Mouse (Mus musculus): Measurements from ENCODE around the gene Letm1. TPM values are rescaled to one million over a fixed set of nuclear protein-coding genes. Genes with fewer than 3 reads are reported as not detected.

Letm1 gene
- total RNA-seq (2021) (100 to 1,000 TPM; 125 to 156 TPM), polyA plus RNA-seq (2012; rRNA removed) (116 and 149 TPM in 2 replicates)
- long read RNA-seq, full-length matches to known transcripts, result 209 of 233 reads
- long read RNA-seq, partial matches to known transcripts, result 13 of 233 reads
- long read RNA-seq, other reads (novel, unspliced or antisense), result 11 of 233 reads

DNA sequence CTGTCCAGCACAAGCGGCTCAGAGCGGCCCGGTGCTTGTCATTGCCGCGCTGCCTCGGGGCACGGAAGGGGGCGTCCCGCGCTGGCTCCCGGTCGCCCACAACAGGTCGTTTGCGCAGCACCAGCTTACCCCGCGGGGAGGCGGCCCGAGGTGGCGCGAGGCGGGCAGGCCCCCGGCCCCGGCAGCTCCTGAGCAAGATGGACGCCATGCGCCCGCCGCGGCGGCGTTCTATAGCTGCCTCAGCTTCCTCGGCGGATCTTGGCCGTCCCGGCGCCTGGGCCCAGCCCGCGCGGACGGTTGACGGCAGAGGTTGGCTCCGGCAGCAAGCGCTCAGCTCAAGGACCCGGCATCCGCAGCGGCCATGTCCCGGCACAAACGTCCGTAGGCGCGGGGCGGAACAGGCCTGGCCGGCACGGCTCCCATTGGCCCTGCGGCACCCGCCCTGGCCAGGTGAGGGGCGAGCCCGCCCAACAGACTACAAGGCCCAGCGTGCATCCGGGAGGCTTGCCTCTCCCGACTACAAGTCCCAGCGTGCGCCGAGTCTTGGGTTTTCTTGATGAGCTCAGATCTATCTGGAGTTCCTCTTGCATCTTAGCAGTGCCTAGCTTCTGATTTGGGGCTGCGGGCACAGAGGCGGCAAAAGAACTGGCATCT is at the start of gene Letm1:
Gene Letm1, minus strand, starts transcription at position 473 of the 654 bp plus-strand sequence.
- peak; percentile 97 for DNase-seq

DNA sequence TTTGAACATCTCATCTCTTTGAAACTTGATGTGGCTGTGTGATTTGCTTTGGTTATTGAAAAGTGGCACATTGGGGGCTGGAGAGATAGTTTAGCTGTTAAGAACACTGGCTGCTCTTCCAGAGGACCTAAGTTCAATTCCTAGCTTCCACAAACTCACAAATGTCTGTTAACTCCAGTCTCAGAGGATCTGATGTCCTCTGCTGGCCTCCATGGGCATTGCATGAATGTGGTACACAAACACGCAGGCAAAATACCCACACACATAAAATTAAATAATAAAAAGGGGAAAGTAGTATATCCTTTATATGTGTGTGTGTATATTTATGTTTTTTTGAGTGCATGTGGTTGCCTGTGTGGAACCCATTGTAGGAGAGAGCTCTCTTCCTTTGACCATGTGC is 48.2 kb upstream of the Letm1 start:
- DNase-seq, result no peak

DNA sequence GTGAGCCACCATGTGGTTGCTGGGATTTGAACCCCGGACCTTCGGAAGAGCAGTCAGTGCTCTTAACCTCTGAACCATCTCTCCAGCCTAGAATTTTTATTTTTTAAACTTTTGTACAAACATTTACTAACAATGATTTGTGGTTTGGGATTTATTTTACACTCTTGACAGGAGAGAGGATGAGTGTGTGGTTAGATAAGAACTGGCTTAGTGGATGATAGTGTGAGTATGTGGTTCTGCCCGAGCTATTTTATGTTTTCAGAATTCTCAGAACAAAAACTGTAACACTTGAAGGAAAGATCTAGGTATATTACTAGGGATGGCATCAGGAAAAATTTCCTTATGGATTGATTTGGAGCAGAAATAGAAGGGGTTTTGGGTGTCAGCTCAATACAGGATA is 47.3 kb upstream of the Letm1 start:
- DNase-seq, result no peak

DNA sequence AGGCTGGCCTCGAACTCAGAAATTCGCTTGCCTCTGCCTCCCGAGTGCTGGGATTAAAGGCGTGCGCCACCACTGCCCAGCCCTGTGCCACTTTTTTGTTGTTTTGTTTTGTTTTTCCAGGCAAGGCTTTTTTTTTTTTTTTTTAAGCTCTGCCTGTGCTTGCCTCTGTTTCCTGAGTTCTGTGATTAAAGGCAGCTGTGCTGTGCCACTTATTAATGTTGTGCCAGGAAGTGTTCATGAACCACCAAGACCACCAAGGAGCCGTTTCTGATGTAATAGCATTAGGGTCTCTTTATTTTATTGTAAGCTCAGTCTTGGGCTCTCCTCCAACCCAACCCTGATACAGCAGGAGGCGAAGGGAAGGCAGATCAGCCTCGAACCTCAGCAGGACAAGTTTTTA is 45.5 kb upstream of the Letm1 start:
- DNase-seq, result no peak

DNA sequence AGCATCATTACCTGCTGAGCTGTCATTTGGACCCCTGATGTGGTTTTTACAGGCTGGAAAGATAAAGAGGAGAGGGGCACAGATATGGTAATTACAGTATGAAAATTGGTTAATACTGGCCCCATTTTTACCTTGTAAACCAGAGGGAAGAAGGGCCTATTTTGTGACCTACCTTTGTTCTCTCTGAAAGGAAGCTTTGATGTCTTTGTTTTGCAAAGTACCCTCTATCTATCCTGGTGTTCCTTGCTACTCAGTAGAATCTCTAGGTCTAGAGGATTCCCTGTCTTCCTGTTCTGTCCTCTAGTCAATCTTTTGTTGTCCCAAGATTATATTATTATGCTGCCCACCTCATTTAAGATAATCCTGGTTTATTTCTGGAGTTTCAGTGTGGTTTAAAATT is 43.4 kb upstream of the Letm1 start:
- DNase-seq, result no peak

DNA sequence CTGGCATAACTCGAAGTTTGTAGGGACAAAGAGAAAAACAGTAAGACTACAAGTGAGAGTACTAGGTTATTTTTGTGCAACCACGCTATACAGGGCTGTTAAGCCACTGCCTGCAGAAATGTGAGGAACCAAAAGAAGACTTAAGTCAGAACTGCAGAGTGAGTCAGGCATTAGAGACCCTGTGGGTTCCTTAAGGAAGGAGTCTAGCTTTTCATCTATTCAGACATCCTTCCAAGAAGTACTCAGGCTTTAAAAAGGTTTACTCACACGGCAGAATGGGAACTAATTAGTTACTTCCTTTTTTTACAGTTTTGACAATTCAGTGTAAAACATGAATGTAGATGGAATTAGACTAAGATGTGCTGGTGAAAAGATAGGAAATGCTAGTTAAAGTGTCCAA is 39.8 kb upstream of the Letm1 start:
- no peak for DNase-seq

DNA sequence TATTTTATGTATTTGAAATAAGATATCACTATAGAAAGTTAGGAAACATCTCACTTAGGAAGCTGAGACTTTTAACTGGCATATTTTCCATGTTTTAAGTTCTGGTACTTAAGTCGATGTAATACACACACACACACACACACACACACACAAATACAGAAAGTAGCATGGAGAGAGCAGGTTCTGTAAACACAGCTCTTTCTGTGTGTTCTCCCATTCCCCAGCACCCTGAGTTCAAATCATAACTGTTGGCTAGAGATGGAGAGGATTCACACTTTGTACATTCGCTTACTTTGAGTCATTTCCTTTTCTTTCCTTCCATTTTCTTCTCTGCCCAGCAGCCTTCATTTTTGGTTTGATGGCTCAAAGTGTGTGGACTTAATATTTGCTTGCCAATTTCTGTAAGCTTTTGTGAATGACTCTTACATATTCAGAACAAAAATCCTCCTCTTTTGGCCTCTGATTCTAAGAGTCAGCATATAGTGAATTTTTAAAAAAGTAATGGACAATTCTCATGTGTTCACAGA is 39.3 kb upstream of the Letm1 start:
- DNase-seq, result no peak

DNA sequence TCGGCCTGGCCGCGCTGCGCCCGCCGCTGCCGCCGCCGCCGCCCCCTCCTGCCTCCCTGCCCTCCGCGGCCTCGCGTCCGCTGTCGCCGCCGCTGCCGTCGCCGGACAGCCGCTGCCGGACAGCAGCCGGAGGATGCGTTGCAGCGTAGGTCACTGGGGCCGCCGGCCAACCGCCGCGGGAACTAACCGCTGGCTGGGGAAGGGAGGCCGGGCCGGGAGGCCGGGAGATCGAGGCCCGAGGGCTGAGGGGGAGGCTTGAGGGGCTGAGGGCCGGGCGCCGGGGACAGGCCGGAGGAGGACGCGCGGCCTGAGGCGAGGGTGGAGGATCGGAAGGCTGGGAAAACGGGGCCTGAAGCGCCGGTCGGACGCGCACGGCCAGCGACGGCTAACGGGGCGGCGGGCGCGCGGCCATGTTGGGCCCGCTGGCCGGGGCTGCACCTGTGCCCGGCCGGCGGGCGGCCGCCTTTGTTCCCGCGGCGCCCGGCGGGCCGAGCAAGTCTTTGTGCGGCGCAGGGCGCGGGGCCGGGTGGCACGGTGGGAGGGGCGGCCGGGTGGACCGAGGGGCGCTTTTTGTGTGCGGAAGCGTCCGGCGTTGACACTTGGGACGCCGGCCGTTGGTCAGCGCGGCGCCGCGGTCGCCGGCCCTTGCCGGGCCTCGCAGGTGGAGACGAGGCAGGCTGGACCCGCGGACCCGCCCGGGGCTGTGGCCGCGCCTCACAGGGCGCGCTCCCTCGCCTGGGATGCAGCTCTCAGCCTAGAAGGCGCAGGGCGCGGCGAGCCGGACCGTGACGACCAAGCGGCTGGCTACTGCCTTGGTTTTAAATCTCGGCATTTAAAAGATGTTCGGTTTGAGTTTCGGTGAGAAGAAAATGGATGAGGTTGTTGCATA is 38.4 kb upstream of the Letm1 start:
- peak; percentile 79 for DNase-seq

DNA sequence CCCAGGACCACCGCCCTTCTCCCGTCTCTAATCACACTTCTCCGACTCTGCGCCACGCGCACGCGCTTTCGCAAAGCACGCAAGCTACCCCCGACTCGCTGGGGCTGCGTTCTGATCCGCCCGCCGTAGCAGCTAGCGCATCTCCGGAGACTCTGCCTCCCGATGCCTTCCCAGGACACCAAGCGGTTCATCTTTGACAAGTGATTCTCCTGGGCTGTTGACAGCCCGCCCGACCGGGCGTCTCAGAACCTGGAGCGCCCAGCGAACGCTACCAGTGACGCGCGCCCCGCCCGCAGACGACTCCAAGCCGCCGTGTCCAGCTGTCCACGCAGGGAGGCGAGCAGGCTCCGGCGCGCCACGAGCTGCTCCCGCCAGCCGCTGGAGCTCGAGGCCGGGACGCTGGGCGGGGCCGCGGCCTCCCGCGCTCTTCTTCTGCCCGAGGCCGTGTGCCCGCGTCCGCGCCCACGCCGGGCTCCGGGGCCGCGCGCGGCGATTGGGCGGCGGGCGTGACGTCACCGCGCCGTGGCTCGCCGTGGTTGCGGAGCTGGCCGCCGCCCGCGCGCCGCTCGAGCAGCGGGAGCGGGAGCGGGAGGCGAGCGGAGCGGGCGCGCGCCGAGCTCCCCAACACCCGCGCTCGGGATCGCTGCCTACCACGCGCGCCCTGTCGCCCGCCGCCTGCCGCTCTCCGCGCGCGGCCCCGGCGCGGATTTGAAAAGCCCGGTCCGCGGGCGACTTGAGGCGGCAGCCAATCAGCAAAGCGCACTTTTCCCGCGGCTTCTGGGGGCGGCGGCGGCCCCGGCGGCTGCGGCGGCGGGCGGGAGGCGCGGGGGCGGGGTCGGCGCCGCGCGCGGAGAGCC is 37.5 kb upstream of the Letm1 start, which contains the start of gene Nsd2:
Gene Nsd2, plus strand, starts transcription at position 850 of the 857 bp plus-strand sequence.
- peak; percentile 94 for DNase-seq

DNA sequence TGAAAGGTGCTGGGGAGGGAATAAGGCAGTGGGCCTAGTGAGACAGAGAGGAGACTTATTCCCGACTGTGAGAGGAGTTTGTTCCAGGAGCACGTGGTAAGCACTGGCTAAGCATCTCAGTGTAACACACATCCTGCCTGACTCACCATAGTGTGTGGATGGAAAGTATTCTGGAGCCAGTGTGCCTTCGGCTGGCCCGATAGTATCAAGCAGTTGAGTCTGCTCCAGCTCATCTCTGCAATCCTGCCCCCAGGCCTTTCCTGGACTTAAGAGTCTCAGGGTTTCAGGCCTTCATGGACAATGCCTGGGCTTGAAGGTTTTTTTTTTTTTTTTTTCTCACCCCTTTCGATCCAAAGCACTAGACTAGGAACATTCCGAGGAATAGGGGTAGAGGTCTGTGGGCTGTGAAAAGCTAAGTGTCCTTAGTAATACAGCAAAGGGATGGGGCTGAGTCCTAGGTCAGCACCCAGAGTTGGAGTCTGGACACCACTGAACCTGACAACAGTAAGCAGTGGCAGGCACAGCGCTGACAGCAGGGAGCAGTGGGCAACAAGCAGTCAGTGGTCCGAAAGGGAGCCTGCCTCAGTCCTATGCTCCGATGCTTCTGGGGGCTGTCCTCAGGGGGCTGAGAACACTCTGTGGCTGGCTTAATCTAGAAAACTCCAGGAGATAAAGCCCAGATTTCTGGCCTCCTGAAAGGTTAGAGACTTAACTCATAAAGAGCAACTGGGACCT is 36.7 kb upstream of the Letm1 start:
- peak; percentile 24 for DNase-seq

DNA sequence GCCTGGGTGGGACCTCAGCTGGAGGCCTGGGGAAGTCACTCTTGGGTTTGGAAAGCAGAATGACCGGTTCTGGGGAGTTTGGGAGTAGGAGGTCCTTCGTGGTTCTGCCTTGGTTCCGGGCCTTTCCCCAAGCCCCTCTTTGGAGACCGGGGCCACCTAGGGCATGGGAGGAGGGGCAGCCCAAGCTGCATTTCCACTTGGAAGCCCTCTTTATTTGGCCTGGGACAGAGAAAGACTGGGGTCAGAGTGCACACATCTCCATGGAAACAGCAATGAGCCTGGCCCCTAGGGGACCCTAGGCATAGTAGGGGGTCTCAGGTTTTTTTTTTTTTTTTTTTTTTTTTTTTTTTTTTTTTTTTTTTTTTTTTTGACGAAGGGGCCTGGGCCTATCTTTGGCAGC is 35.5 kb upstream of the Letm1 start:
- DNase-seq, result no peak

DNA sequence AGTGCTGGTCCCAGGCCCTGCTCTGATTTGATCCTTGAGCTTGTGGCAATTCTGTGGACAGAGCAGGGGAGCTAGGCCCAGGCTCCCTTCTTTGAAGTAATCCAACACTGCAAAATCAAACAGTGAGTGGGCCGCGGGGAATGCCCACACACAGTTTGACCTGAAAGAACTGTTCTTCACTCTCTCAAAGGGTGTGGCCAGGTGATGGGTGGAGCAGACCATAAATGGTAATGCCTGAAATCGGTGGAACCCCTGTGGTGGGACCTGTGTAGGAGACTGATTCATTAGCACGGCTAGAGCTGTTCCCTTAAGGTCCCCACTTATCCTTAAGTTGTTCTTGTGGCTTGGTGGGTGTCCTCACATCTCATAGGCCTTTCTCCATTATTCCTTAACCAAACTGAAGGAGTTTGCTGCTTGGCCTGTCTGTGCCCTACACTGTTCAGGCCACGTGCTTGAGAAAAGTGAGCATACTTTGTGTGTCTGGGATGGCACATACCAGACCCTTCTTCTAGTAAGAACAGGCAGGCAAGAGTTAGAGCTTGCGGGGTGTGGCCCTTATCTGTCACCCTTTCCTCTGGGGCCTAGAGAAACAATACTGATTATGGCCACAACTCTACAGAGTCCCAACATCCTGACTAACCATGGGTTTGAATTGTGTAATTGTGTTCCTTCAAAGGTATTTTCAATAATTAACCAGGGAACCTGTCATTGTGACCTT is 33.5 kb upstream of the Letm1 start:
- DNase-seq, result no peak

DNA sequence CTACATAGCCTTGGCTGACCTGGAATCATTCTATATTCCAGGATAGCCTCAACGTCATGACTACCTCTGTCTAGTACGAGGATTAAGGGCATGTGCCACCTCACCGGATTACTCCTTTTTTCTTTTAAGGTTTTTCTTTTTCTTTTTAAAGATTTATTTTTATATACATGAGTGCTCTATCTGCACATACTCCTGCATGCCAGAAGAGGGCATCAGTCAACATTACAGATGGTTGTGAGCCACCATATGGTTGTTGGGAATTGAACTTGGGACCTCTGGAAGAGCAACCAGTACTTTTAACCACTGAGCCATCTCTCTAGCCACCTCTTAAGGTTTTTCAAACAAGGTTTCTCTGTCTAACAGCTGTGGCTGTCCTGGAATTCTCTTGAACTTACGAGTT is 28.9 kb upstream of the Letm1 start:
- DNase-seq, result no peak

DNA sequence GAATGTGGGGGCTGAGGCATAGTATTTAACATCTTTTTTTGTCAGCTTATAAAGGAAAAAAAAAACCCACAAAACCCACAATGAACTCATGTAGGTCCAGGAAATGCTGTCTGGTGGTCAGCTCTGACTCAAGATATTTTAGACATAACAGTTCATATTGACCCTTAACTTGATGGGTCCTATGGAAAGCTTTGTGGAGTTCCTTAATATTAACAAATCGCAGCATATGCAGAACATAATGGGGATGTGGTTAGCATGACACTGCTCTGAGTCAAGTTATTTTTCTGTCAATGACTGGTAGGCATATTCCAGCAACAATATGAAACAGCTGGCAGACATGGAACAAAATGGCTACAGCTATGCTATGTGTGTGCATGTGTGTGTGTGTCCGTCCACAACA is 20.7 kb upstream of the Letm1 start:
- DNase-seq, result no peak

DNA sequence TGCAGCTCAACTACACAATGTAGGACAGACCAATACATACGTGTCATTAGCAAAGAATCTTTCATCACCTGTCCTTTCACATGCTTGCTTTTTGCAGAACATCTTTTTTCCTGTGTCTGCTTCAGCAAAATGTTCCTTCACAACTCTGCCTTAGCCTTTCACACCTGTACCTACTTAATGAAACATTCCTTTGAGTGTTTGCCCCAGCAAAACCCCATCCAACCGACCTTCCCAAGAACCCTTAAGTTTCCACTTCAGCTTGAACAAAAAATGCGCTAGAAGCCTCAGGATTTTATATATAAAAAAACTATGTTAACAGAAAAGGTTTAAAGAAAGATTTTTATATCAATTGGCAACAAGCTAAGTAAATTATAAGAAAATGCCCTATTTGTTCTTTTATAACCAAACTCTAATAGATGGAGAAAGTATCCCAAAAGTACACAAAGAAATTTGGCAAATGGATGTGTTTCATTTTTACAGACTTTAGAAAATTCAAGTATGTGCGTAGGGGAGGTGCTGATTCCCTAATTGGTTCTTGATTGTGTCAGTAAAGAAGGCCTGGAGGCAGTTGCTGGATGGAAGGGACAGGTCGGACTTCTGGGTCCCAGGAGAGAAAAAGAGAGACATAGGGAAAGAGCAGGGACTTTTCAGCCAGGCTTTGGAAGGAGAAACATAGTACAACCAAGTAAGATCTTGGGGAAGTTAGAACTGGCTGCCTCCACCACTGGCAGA is 9.5 kb upstream of the Letm1 start:
- DNase-seq, result no peak

DNA sequence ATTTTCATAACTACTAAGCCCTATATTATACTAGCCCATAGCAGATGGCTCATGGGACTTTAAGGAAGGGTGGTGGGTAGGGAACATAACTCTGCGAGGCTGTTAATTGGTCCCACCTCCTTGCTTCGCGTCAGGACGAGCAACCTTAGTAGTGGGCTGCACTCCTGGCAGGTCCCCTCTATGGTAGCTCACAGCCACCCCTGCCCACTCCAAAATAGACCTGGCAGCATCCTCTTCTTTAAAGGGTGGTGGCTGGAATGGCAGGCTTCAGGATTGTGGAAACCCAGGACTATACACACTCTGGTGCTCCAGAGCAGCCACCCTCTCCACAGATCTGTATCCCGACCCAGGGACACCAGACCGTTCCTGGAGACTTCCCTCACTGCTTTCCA is 378 bp upstream of the Letm1 start:
- no peak for DNase-seq

DNA sequence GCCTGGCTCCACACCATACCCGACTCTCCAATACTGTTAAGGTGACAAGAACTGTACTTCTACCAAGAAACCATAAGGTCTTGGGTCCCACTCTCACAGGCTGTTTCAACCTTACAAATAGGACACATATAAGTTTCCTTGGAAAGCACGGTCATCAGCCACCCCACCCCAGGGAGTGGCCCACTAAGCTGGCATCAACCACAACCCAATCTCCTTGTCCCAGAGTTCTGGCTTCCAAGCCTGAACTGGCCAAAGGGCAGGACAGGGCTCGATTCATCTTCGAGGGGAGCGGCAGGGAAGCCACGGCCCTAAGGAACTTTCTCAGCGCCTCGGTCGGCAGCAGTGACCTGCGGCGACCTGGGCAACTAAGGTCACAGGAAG is 663 bp downstream of the Letm1 start:
- no peak for DNase-seq

DNA sequence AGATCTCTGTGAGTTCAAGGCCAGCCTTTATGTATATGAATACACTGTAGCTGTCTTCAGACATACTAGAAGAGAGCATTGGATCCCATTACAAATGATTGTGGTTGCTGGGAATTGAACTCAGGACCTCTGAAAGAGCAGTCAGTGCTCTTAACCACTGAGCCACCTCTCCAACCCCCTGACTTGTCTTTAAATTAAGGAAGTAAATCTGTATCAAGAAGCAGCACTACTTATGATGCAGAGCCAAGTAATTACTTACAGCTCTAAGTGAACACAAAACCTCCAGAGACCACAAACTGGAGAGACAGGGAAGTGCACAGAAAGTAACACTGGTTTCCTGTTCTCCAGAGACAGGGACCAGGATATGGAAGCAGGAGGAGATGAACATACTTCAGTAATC is 5.4 kb downstream of the Letm1 start:
- no peak for DNase-seq

DNA sequence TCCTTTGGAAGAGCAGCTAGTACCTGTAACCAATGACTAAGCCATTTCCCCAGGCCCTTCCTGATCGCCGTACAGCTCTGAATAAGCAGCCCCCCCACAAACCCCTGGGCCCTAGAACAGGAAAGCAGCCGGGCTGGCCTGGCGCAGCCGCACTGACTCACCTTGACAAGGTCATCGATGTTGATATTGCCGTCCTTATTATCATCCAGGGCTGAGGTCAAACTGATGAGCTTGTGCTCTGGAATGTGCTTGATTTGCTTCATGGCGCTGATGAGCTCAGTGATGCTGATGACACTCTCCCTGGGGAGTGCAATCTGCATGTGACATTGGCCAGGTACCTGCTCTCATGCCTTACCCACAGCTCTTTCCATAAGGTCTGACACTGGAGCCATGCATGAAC is 39.1 kb downstream of the Letm1 start:
- peak; percentile 65 for DNase-seq

DNA sequence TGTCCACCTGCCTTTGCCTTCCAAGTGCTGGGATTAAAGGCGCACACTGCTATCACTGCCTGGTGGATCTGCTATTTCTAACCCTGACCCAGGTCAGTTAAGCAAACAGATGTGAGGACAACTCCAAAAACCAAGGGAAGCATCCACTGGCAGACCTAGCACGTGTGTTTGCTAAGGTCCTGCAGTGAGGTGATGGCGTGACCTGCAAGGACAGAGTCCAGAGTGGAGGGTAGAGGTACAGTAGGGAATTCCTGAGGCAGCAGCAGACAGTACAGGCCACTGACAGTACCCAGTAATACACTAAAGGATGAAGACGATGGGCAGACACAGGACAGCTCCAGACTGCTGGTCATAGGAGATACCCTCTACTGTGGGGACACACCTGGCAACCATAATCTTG is 42.1 kb downstream of the Letm1 start:
- DNase-seq, result no peak
